8 mouse cellular contexts compared by ENCODE assay signal in the genomic region with DNA sequence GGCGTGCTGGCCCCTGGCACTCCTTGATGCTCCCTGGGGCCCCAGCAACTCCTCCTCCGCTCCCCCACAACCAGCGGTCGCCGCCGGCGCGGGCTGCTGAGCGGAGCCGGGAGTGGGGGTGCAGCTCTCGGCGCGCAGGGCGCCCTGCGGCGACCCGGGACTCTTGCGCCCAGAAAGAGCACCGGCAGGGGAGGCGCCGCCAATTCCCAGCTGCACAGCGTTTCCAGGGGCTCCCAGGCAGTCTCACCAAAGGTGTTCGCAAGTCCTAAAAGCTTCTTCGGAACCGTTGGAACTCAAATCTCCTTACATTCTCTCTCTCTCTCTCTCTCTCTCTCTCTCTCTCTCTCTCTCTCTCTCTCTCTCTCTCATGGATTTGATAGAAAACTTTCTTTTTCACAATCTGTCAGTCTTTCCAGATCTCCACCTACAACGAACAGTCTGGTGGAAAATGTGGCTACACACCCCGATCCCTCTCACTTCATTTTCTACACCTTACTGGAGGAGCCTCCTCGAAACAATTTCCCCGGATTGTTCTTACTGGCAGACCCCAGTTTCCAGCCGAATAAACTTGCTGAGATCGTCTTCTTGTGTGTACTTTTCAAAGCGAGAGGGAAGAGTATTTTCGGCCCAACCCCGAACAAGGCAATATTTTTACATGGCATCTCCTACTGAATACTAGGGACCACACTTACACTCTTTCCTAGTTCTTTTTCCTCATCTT. TPM values are rescaled to one million over a fixed set of nuclear protein-coding genes. Genes with fewer than 3 reads are reported as not detected.
DNase-seq lines count a peak whose midpoint lies in the region; ATAC-seq and TF ChIP-seq lines count a peak whose summit lies in the region.

No protein-coding gene starts in this region.

- TF ChIP-seq POLR2A in kidney, adult 2 months (IDR thresholded peaks at IDR 0.05; ENCODE audit: low read depth, low read length) = no peak

- H3K27ac ChIP-seq in kidney, adult 2 months (ENCODE audit: insufficient read depth, low read depth, low read length) = no peak overlapping the region
- H3K27ac ChIP-seq in forebrain, embryonic 15.5 days (replicated peaks) = peak overlapping the region; percentile 93
- H3K27ac ChIP-seq in kidney, embryonic 15.5 days = no peak overlapping the region

- peak overlapping the region; percentile 71 for H3K9ac ChIP-seq in forebrain, embryonic 15.5 days (replicated peaks)
- peak overlapping the region; percentile 32; the same call in 1 of the 2 replicates for H3K9ac ChIP-seq in kidney, embryonic 15.5 days

- H3K4me1 ChIP-seq in kidney, adult 2 months (ENCODE audit: control insufficient read depth, insufficient read depth, low read length) = no peaks in the 10 kb centered on the region
- peaks cover 60% of the 10 kb centered on the region for H3K4me1 ChIP-seq in forebrain, embryonic 15.5 days
- peaks cover 56% of the 10 kb centered on the region for H3K4me1 ChIP-seq in kidney, embryonic 15.5 days

- no peak for ATAC-seq in forebrain, embryonic 15.5 days (replicated peaks)
- no peak for ATAC-seq in kidney, embryonic 15.5 days (replicated peaks; ENCODE audit: low FRiP score)

- TF ChIP-seq CTCF in kidney, adult 2 months (conservative IDR thresholded peaks at IDR 0.05; ENCODE audit: insufficient read depth, insufficient read length, low read depth, low read length) = no peak

- WGBS in kidney, adult 2 months = 1% methylated on average over 34 of the region's 34 CpGs
- WGBS in forebrain, embryonic 15.5 days = under 1% methylated on average over 29 of the region's 34 CpGs
- under 1% methylated on average over 34 of the region's 34 CpGs for WGBS in kidney, embryonic 15.5 days

- H3K36me3 ChIP-seq in kidney, adult 2 months (ENCODE audit: control insufficient read depth, insufficient read depth, low read length) = no peaks in the 10 kb centered on the region; the same call in none of the 2 replicates
- H3K36me3 ChIP-seq in forebrain, embryonic 15.5 days = no peaks in the 10 kb centered on the region
- no peaks in the 10 kb centered on the region for H3K36me3 ChIP-seq in kidney, embryonic 15.5 days

- peaks cover 19% of the 10 kb centered on the region for H3K27me3 ChIP-seq in kidney, adult 2 months (replicated peaks; ENCODE audit: control insufficient read depth, insufficient read depth, low read length)
- H3K27me3 ChIP-seq in forebrain, embryonic 15.5 days = peaks cover 19% of the 10 kb centered on the region
- H3K27me3 ChIP-seq in kidney, embryonic 15.5 days = peaks cover 97% of the 10 kb centered on the region

- H3K4me2 ChIP-seq in forebrain, embryonic 15.5 days (replicated peaks) = peak overlapping the region; percentile 77
- peak overlapping the region; percentile 92 for H3K4me2 ChIP-seq in kidney, embryonic 15.5 days

- DNase-seq in kidney, adult 2 months = peak; percentile 42
- no peak for DNase-seq in kidney, postnatal 25 days
- peak; percentile 80 for DNase-seq in MN1 (ENCODE audit: low spot score)
- DNase-seq in neural tube, embryonic 10.5 days (ENCODE audit: extremely low spot score, low spot score) = peak; percentile 83
- no peak for DNase-seq in cerebellum, adult 11 months
- no peak for DNase-seq in right cerebral cortex, postnatal 10 days (ENCODE audit: low spot score in 2 of 2)

- no peaks in the 10 kb centered on the region for H3K9me3 ChIP-seq in forebrain, embryonic 15.5 days
- no peaks in the 10 kb centered on the region for H3K9me3 ChIP-seq in kidney, embryonic 15.5 days (replicated peaks)

- H3K4me3 ChIP-seq in kidney, adult 2 months (ENCODE audit: insufficient read depth, low read depth, low read length) = peak overlapping the region; percentile 35
- peak overlapping the region; percentile 63 for H3K4me3 ChIP-seq in forebrain, embryonic 15.5 days
- H3K4me3 ChIP-seq in kidney, embryonic 15.5 days (replicated peaks) = peak overlapping the region; percentile 49

RNA-seq across cellular contexts. Expression of a gene that starts 0.5 kb away (rescaled TPM):
- polyA plus RNA-seq in kidney, adult 2 months (2012; rRNA removed) = not detected in 2 replicates
- 9.8 and 10.6 TPM in 2 replicates for polyA plus RNA-seq in forebrain, embryonic 15.5 days (2015; fragmentation: Nextera tagmentation; extraction: Ambion mirVana)
- polyA plus RNA-seq in kidney, embryonic 15.5 days (2015; fragmentation: Nextera tagmentation; extraction: Ambion mirVana) = 0.14 TPM in 1 of 2 replicates, not detected in the other

Comparison
In these comparisons a context has a peak if more than half of its experiments do, and no peak if none do; other contexts are left out.
1. DNase-seq: peak in kidney, adult 2 months (single experiment), MN1 (single experiment) and neural tube, embryonic 10.5 days (single experiment); none in kidney, postnatal 25 days (0 of 2), cerebellum, adult 11 months (single experiment) and right cerebral cortex, postnatal 10 days (0 of 2).
2. Peak in every context shown above with its lines, with median percentiles within 50 percentile points of each other: H3K4me3 ChIP-seq.